Mouse (Mus musculus) subcutaneous adipose tissue, adult 2 months (tissue): ENCODE data around the gene Fpr3. TPM values are rescaled to one million over a fixed set of nuclear protein-coding genes. Genes with fewer than 3 reads are reported as not detected.

Source experiments
- polyA plus RNA-seq: library from polyadenylated mRNA; depleted of rRNA; stranded (reverse); fragments of >200 nt; gene quantifications from 2 replicates; pipeline ENCODE4 v1.2.3, GENCODE M21; 2012; ENCODE audit warnings: low replicate concordance; rRNA removed

The Fpr3 gene
- polyA plus RNA-seq, result not detected in 2 replicates

DNA sequence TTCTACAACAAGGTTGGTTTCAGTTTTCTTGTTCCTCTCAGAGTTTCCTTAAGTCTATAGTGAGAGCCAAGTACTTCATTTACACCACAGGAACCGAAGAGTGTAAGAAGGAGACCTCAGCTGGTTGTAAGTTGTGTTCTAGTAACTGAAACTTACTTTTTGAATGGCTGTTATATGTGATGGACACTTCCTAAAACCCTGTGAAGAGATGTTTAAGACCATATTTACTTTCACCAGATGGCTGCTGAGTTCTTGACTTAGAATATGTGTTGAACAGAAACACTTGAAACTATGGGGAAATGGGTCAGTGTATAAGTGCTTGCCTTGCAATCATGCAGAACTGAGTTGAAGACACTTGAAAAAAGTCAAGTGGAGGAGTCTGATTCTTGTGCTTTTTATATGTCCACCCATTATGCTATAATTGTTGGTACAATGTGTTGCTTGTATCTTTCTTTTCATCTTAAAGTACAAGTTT lies at the start of gene Fpr3, which contains the start of gene Fpr2:
Fpr3 (plus strand) TSS at position 79 of the 475 bp plus-strand sequence.
Fpr2 (plus strand) TSS at position 51 of the 475 bp plus-strand sequence.

DNA sequence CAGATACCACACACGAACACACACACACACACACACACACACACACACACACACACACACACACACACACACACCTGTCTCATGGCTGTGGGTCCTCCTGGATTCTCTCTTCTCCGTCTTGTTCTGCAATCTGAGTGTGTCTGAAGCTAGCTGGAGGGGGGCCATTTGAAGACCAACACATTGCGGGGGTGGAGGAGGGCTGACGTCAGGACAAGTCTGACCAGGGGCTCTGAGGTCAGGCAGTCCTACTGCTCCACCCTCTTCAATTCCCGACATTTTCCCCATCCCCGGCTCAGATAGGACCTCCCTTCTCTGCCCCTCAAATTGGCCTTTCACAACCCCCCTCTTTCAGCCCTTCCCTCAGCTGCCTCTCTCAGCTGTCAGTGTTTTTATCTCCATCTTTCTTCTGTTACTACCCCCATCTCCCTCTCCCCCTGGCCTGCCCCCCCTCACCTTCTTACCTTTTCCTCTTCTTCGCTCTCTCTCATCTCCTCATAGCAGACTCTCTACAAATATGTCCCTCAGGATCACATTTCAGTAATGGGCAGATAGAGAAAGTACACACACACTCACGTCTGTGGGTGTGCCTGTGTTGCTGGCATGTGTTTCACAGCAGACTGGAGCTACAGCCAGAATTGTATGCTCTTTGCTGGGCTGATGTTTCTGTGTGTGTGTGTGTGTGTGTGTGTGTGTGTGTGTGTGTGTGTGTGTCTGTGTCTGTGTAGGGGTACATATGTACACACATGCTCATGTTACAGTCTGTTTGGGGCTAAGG lies 32.4 kb upstream of the Fpr3 start, which contains the start of gene Has1:
Has1 (minus strand) TSS at position 142 of the 775 bp plus-strand sequence.

DNA sequence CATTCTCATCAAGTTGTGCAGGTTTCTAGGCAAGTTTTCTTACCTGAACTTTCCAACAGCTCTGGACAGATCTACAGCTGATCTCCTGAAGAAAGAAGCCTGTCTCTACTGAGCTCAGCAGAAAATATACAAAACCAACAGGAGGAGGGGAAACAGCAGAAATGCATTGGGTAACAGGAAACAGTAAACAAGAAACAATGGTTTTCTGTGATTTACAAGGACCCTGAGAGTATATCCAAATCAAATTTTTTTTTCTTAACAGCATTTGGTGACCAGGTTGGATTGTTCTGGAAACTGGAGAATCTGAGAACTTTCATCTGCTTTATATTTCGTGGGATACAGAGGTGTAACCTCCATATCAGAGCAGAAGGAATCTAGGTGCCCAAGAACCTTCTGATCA lies 3.8 kb upstream of the Fpr3 start, which contains the start of gene Fpr1:
Fpr1 (minus strand) TSS at position 101 of the 400 bp plus-strand sequence.

Other genes with a start within 250 kb of the Fpr3 start
- gene Vmn2r90, start 184.1 kb upstream of the Fpr3 start, polyA plus RNA-seq, result not detected in 2 replicates
- 49.8 and 74.1 TPM in 2 replicates for gene Spaca6, start 60.7 kb upstream of the Fpr3 start, polyA plus RNA-seq
- 0.54 and 1.1 TPM in 2 replicates for gene Has1, start 32.6 kb upstream of the Fpr3 start, polyA plus RNA-seq
- gene Fpr1, start 3.9 kb upstream of the Fpr3 start, polyA plus RNA-seq, result 0.09 and 1.4 TPM in 2 replicates
- gene Fpr2, start within 50 bp of the Fpr3 start, polyA plus RNA-seq, result 0.42 and 1.3 TPM in 2 replicates
- gene Fpr-rs4, start 133.9 kb downstream of the Fpr3 start, polyA plus RNA-seq, result not detected in 2 replicates
- gene Vmn2r124, start 161.6 kb downstream of the Fpr3 start, polyA plus RNA-seq, result not detected in 2 replicates
- not detected in 2 replicates for gene Vmn2r91, start 197.2 kb downstream of the Fpr3 start, polyA plus RNA-seq